Mouse (Mus musculus): ENCODE results near the gene Serpinb9b. TPM values are rescaled to one million over a fixed set of nuclear protein-coding genes. Genes with fewer than 3 reads are reported as not detected.
A peak's percentile ranks its signal among the peaks of the same experiment; 100 is the strongest.

Gene Serpinb9b
- polyA plus RNA-seq, 1 experiment from 2014 or later = not detected

GRCm38 (mm10) chr13:33051697-33052096 lies 24.5 kb downstream of the Serpinb9b start:
- H3K4me3 ChIP-seq (replicated peaks) = no peak overlapping the region
- H3K36me3 ChIP-seq = no peaks in the 10 kb centered on the region
- H3K9ac ChIP-seq = no peak overlapping the region
- no peaks in the 10 kb centered on the region for H3K4me1 ChIP-seq
- H3K4me2 ChIP-seq = no peak overlapping the region
- H3K9me3 ChIP-seq = no peaks in the 10 kb centered on the region
- no peaks in the 10 kb centered on the region for H3K27me3 ChIP-seq (replicated peaks)
- 34% methylated on average over 3 of the region's 3 CpGs for WGBS
- no peak for ATAC-seq (ENCODE audit: insufficient read depth, low FRiP score, low read depth)
- no peak overlapping the region for H3K27ac ChIP-seq

GRCm38 (mm10) chr13:33063048-33063447 lies 35.8 kb downstream of the Serpinb9b start:
- Histone ChIP-seq H3K36me3 (no peaks in the 10 kb centered on the region), H3K4me3 (replicated peaks) (no peak overlapping the region), H3K4me1 (no peaks in the 10 kb centered on the region), H3K9ac (no peak overlapping the region), H3K27ac (no peak overlapping the region), H3K9me3 (no peaks in the 10 kb centered on the region), H3K27me3 (replicated peaks) (no peaks in the 10 kb centered on the region), H3K4me2 (no peak overlapping the region)
- 58% methylated on average over 1 of the region's 1 CpGs for WGBS
- ATAC-seq (ENCODE audit: insufficient read depth, low FRiP score, low read depth) = no peak

DNA sequence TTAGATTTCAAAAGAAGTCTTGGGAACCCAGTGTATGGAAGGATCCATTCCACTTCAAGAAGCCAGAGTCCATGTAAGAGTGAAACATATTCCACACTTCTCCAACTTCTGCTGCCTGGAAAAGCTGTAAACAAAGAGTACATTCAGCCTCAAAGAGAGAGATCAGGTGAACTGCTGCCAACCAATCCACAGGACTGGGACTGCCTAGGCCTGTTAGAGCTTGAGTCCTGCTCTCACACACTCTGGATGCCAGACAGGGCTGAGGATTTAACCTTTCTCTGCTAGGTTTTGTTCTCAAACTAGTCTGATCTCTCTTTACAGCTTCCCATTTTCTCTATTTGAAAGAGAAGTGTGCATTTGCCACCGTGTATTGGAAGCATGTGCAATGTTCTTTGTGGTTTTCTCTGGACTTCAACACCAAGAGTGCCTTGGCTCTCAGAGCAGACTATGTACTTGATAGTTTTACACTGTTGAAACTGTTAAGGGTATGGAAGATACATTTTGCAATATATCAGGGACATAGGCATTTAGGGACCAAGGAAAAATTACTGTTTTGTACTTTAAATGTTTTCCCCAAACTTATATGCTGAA lies 40.3 kb downstream of the Serpinb9b start:
- ATAC-seq (ENCODE audit: insufficient read depth, low FRiP score, low read depth) = no peak

DNA sequence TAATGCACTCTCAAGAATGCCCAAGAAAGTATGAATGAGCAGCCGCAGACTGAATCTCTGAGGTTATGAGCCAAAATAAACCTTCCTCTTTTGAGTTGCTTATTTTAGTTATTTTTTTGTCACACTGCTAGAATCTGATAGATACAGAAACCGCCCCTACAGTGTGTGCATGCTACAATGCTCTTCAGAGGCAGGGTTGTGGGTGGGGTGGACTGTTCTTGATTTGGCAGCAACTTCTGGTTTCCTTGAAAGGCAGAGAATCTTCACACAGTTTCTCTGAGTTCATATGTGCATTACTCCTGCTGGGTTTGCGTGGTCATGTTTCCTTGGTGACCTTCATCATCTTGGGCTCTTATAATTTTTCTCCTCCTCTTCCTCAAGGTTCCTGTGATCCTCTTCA lies 40.9 kb downstream of the Serpinb9b start:
- 80% methylated on average over 3 of the region's 3 CpGs for WGBS
- ATAC-seq (ENCODE audit: insufficient read depth, low FRiP score, low read depth) = no peak
- Histone ChIP-seq H3K4me2 (no peak overlapping the region), H3K36me3 (no peaks in the 10 kb centered on the region), H3K27me3 (replicated peaks) (no peaks in the 10 kb centered on the region), H3K9ac (no peak overlapping the region), H3K4me1 (no peaks in the 10 kb centered on the region), H3K27ac (peak overlapping the region; percentile 32; the same call in 1 of the 2 replicates), H3K4me3 (replicated peaks) (no peak overlapping the region), H3K9me3 (no peaks in the 10 kb centered on the region)

More for the DNA sequence above, 40.3 kb downstream of the Serpinb9b start:
- 61% methylated on average over 1 of the region's 1 CpGs for WGBS
- Histone ChIP-seq H3K9ac (no peak overlapping the region), H3K36me3 (no peaks in the 10 kb centered on the region), H3K27ac (peak overlapping the region; percentile 22; the same call in 1 of the 2 replicates), H3K9me3 (no peaks in the 10 kb centered on the region), H3K27me3 (replicated peaks) (no peaks in the 10 kb centered on the region), H3K4me2 (no peak overlapping the region), H3K4me3 (replicated peaks) (no peak overlapping the region), H3K4me1 (no peaks in the 10 kb centered on the region)

DNA sequence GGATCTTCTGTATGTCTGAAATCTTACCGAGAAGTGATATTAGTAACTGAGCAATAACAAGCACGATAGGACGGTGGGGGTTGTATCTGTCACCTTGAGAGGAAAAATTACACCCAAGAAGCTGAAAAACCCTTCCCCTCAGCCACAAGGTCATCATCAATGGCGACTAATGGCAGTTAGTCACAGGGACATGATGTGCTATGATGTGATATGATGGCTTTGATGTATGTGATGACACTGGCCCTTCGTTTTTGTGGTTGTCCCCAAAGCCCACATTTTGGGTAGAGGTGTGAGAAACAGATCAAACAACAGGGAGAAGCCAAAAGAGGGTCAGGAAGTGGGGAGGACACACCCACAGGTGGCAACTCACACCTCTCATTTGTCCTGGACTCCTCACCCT lies 44.6 kb downstream of the Serpinb9b start:
- Histone ChIP-seq H3K4me2 (no peak overlapping the region), H3K9ac (no peak overlapping the region), H3K27me3 (replicated peaks) (no peaks in the 10 kb centered on the region), H3K36me3 (no peaks in the 10 kb centered on the region), H3K4me3 (replicated peaks) (no peak overlapping the region), H3K4me1 (no peaks in the 10 kb centered on the region), H3K27ac (no peak overlapping the region), H3K9me3 (no peaks in the 10 kb centered on the region)
- no peak for ATAC-seq (ENCODE audit: insufficient read depth, low FRiP score, low read depth)
- WGBS = 74% methylated on average over 5 of the region's 5 CpGs

GRCm38 (mm10) chr13:33074029-33074428 lies 46.8 kb downstream of the Serpinb9b start:
- no peak overlapping the region for H3K27ac ChIP-seq
- H3K4me1 ChIP-seq = no peaks in the 10 kb centered on the region
- no peaks in the 10 kb centered on the region for H3K9me3 ChIP-seq
- no peak overlapping the region for H3K4me2 ChIP-seq
- ATAC-seq (ENCODE audit: insufficient read depth, low FRiP score, low read depth) = no peak
- no peaks in the 10 kb centered on the region for H3K27me3 ChIP-seq (replicated peaks)
- no peak overlapping the region for H3K9ac ChIP-seq
- H3K4me3 ChIP-seq (replicated peaks) = no peak overlapping the region
- no peaks in the 10 kb centered on the region for H3K36me3 ChIP-seq

- H3K4me1 ChIP-seq = no peaks in the 10 kb centered on the region
- 54% methylated on average over 3 of the region's 3 CpGs for WGBS
- H3K9ac ChIP-seq = no peak overlapping the region
- no peaks in the 10 kb centered on the region for H3K9me3 ChIP-seq
- H3K27me3 ChIP-seq (replicated peaks) = no peaks in the 10 kb centered on the region
- H3K36me3 ChIP-seq = no peaks in the 10 kb centered on the region
- no peak overlapping the region for H3K27ac ChIP-seq
- ATAC-seq (ENCODE audit: insufficient read depth, low FRiP score, low read depth) = no peak
- no peak overlapping the region for H3K4me3 ChIP-seq (replicated peaks)
- H3K4me2 ChIP-seq = no peak overlapping the region
Measured at GRCm38 (mm10) chr13:33076247-33076646, 49.0 kb downstream of the Serpinb9b start.

GRCm38 (mm10) chr13:33077026-33077685 lies 49.9 kb downstream of the Serpinb9b start:
- Histone ChIP-seq H3K27me3 (replicated peaks) (no peaks in the 10 kb centered on the region), H3K9ac (no peak overlapping the region), H3K4me2 (no peak overlapping the region), H3K36me3 (no peaks in the 10 kb centered on the region), H3K4me1 (no peaks in the 10 kb centered on the region), H3K4me3 (replicated peaks) (no peak overlapping the region), H3K27ac (no peak overlapping the region), H3K9me3 (no peaks in the 10 kb centered on the region)
- ATAC-seq (ENCODE audit: insufficient read depth, low FRiP score, low read depth) = no peak
- WGBS = 88% methylated on average over 10 of the region's 10 CpGs

DNA sequence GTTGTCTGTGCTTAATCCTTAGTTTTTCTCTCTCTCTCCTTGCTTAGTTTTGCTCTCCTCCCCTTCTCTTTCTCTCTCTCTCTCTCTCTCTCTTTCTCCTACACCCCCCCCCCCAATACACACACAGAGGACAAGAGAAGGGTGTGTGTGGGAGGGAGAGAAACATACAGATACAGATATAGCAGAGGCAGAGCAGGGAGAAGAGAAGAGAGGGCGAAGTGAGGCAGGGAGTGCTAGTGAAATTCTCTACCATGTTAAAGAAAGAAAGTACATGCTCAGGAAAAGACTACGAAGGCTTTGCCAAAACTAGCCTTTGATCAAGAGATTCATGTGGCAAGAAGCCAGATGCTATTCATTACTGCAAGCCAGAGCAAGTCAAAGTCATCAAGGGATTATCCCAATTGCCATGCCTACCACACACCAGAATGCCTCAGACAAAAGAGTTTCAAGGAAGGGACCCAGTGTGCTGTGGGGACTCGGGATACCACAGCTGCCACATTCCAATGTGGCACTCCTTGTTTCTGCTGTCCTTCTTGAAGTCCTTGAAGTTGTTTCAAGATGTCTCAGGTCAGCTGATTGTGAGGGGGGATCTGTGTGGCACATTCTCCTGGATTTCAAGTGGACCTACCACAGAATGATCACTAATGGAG lies 51.0 kb downstream of the Serpinb9b start, which contains the start of gene Serpinb1b:
Gene Serpinb1b (plus strand): TSS at position 520 of the 650 bp plus-strand sequence.
- Histone ChIP-seq H3K4me1 (no peaks in the 10 kb centered on the region), H3K9ac (no peak within 1 kb of the TSS), H3K9me3 (no peaks in the 10 kb centered on the region), H3K4me3 (replicated peaks) (no peak within 1 kb of the TSS), H3K27me3 (replicated peaks) (no peaks in the 10 kb centered on the region), H3K36me3 (no peaks in the 10 kb centered on the region), H3K4me2 (peak within 1 kb of the TSS; percentile 35; the same call in 1 of the 2 replicates), H3K27ac (peak within 1 kb of the TSS; percentile 31; the same call in 1 of the 2 replicates)
- WGBS = 55% methylated on average over 3 of the region's 3 CpGs
- no peak for ATAC-seq (ENCODE audit: insufficient read depth, low FRiP score, low read depth)

DNA sequence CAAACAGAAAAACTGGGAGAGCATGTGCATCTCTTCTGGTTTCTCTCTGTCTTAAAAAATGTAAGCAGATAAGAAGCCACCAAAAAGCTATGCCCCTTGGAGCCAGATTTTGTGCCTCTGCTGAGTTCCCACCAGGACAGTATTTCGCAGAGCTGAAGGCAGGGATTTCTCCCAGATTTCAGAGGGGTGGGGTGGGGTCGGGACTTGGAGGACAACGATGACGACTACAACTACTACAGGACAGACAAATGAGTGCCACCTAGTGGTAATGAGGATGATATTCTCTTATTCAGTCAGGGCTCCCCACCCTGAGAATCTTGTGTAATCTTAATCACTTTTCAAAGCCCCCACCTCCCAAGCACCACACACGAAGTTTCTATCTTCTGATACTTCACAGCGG lies 52.2 kb downstream of the Serpinb9b start:
- Histone ChIP-seq H3K27ac (no peak overlapping the region), H3K9ac (no peak overlapping the region), H3K4me3 (replicated peaks) (no peak overlapping the region), H3K4me2 (peak overlapping the region; percentile 35; the same call in 1 of the 2 replicates), H3K36me3 (no peaks in the 10 kb centered on the region), H3K4me1 (no peaks in the 10 kb centered on the region), H3K9me3 (no peaks in the 10 kb centered on the region), H3K27me3 (replicated peaks) (no peaks in the 10 kb centered on the region)
- 22% methylated on average over 6 of the region's 6 CpGs for WGBS
- ATAC-seq (ENCODE audit: insufficient read depth, low FRiP score, low read depth) = no peak

DNA sequence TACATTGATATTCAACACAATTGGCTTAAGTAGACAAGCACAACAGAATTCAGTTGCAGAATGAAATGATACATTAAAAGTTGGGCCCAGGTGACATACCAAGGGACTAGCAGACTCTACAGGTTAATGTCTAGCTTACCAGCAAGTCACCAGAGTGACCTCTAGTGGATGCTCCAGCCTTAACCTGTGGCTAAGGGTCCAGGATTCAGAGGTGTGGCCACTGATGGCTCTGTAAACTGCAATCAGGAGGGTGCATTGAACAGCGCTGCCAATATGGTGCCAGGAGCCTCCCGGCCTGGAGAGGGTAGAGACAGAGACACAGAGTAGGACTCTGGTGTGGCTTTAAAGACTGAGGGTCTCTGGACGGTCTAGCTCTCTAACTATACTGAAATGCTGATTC lies 53.1 kb downstream of the Serpinb9b start:
- no peaks in the 10 kb centered on the region for H3K9me3 ChIP-seq
- no peaks in the 10 kb centered on the region for H3K36me3 ChIP-seq
- no peak overlapping the region for H3K4me3 ChIP-seq (replicated peaks)
- WGBS = 30% methylated on average over 3 of the region's 3 CpGs
- no peak overlapping the region for H3K4me2 ChIP-seq
- H3K9ac ChIP-seq = no peak overlapping the region
- H3K4me1 ChIP-seq = peaks cover 4% of the 10 kb centered on the region; the same call in 1 of the 2 replicates
- no peak for ATAC-seq (ENCODE audit: insufficient read depth, low FRiP score, low read depth)
- no peaks in the 10 kb centered on the region for H3K27me3 ChIP-seq (replicated peaks)
- H3K27ac ChIP-seq = no peak overlapping the region

DNA sequence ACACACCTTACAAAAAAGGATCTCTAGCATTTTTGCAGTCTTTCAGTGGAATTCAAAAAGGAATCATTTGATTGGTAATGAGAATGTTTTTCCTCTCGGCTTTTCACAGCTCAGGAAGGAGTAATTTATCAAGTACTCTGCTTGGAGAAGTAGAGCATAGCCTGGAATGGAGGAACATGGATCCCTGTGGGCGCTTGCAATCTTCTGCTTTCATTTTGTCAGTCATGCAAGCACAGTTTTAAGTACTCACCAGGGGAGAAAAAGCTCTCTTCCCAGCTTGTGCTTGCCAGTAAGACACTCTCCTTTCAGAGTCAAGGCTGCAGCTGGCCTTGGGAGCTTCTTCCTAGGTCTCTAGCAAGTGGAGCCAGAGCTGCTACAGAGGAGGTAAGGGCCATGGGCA lies 56.6 kb downstream of the Serpinb9b start:
- no peak overlapping the region for H3K4me2 ChIP-seq
- no peak overlapping the region for H3K27ac ChIP-seq
- H3K36me3 ChIP-seq = no peaks in the 10 kb centered on the region
- no peaks in the 10 kb centered on the region for H3K9me3 ChIP-seq
- no peak for ATAC-seq (ENCODE audit: insufficient read depth, low FRiP score, low read depth)
- H3K9ac ChIP-seq = no peak overlapping the region
- 56% methylated on average over 2 of the region's 2 CpGs for WGBS
- no peak overlapping the region for H3K4me3 ChIP-seq (replicated peaks)
- no peaks in the 10 kb centered on the region for H3K27me3 ChIP-seq (replicated peaks)
- H3K4me1 ChIP-seq = peaks cover 4% of the 10 kb centered on the region; the same call in 1 of the 2 replicates
